Mouse (Mus musculus) cerebellum, adult 9-11 months (tissue): Measurements from ENCODE around the gene Vrk1.

Experiments used
- DNase-seq: peaks from one replicate; pipeline ENCODE4 v3.0.0; 2022

Gene Vrk1

GRCm38 (mm10) chr12:106010065-106010915, at the start of gene Vrk1:
TSS of gene Vrk1 (plus strand) at chr12:106010228.
- DNase-seq = peak; percentile 97

- no peak for DNase-seq
These were observed 49.3 kb upstream of the Vrk1 start for GRCm38 (mm10) chr12:105960592-105961330.

GRCm38 (mm10) chr12:105961667-105962066, 48.4 kb upstream of the Vrk1 start:
- DNase-seq = no peak

GRCm38 (mm10) chr12:105962103-105963011, 47.7 kb upstream of the Vrk1 start:
- peak; percentile 64 for DNase-seq

- DNase-seq = no peak
These were observed 46.9 kb upstream of the Vrk1 start for GRCm38 (mm10) chr12:105963012-105963572.

DNA sequence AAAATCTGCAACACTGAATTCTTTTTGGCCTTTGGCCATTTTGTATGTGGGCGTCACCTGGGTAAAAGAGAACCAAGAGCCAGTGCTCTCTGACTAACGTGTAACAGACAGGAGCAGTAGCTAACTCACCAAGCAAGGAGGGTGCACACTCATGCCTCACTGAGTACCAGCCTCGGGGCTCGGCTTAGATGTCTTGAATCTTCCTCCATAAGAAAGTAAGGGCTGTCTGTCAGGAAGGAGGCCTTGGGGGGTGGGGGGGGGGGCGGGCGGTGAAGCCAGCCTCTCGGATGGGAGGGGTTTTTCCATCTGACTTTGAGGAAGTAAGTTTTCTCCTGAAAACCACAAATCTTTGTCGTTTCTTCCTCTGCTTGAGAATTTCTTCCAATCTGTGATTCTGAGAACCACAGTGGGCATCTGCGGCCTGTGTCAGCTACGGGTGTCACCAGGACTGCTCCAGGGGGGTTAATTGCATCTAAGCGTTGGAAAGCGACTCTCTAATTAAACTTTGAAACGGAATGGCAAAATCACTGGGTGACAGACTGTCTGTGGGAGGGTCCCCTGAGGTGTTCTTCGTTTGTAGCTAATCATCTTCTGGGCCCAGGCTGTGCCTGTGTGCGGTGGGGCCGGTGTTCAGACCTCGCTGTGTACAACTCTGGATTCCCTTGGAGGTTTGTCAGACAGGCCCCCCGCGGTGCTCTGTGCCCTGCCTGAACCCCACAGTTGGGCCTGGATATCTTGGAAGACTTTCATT, 43.0 kb upstream of the Vrk1 start:
- no peak for DNase-seq

DNA sequence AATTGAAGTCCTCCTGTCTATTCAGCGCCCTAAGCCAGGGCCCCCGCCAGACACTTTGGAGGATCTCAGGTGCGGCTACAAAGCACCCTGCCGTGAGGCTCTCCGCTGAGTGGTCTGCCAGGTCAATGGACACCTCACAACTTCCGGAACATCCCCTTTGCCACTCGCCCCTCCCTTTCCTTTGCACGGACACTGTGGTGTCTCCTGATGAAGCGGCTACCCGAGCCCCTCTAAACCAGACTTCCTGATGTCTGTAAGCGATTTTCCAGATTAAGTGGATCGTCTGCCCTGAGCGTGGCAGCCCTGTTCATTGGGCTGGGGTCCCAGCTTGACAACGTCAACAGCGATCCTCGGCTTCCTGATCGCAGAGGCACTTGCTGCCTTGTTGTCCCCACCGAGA, 42.2 kb upstream of the Vrk1 start:
- DNase-seq = no peak

DNA sequence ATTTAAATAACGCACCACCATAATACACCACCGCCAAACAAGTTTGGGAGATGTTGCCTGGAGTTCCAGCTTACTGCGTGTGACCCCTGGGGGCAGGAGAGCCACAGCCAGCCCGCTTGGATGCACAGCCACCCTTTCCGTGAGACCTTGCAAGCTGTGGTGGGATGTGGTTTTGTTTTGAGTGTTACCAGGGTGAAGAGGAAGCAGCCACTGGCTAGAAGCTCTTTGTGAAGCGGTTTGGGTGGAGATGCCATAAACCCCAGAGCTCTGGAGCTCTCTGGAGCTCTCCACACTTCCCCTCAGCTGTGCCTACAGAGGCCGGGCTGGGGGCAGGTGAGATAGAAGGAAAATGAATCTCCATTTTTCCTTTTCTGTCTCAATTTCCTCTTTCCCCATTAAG, 38.8 kb upstream of the Vrk1 start:
- no peak for DNase-seq

DNA sequence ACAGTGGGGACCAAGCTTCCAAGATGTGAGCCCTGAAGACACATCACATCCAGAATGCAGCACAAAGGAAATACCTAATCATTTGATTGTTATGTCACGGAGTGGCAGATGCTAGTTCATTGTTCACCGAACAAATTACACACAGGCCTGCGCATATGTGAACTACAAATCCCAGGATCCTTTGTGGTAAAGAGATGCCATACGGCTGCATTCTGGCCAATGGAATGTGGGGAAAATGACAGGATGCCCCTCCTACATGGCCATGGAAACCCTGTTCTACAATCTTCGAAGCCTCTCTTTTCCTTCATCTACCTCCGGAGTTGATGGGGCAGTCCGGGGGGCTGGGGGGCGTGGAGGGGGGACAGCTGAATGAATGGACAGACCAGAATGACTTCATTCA, 37.4 kb upstream of the Vrk1 start:
- DNase-seq = no peak

DNA sequence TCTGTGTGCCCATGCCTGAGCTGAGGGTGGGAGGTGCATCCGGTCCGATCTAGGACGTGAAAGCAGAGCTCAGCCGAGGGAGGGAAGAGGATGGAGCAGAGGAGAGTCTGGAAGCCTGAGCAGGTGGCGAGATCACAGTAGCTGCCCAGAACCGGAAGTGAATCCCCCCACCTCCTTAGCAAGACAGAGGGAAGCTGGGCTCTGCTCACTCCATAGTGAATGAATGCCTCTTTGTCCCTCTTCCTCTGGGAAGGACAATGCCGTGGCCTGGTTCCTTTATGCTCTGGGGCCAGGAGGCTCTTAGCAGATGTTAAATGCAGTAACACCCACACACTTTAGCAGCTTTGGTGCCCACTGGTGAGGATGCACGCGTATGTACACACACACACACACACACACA, 36.3 kb upstream of the Vrk1 start:
- DNase-seq = no peak

DNA sequence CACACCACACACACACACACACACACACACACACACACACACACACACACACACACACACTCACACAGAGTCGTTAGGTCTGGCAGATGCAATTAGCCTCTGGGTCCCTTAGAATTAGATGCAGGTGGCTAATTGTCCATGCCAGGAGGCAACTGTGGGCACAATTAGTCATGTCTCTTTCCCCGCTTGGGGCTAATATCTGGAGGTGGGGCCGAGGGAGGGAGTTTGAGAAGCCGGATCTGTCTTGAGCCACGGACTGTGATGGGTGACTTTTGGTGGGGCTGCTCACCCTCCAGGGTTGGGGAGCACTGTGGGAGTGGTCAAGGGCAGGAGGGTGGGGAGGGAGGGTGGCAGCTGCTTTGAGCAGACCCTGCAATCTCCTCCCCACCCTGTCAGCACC, 35.9 kb upstream of the Vrk1 start:
- DNase-seq = no peak

- DNase-seq = no peak
These were observed 28.7 kb upstream of the Vrk1 start for GRCm38 (mm10) chr12:105981121-105981973.

DNA sequence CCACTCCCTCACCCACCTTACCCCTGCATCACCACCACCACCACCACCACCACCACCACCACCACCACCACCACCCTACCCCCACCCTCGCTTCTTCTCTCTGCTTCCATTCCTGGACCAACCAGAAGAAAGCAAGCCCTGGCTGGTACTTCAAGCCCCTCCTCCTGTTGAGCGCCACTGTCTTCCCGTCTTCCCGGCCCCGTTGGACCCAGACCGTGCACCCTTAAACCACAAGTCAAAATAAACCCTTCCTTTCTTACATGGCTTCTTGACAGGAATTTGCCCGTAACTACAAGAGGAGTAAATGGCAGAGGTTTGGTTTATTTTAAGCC, 28.1 kb upstream of the Vrk1 start:
- no peak for DNase-seq

DNA sequence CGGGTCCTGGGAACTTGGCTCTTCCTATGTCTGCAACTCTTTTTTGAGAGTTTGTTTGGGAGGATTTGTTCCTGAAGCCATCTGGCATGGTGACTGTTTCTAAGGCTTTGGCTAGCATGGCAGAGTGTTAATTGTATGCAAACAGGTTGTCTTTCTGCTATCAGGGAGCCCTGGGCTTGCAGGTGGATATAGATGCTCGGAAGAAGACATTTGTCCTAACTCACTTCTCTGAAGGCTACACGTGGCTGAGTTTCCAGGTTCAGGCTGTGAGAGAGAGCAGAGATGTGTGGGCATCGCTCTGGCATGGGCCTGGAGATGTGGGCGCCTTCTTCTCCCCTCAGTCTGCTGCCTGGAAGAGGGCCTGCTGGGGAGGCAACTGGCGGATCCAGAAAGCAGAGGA, 27.4 kb upstream of the Vrk1 start:
- DNase-seq = no peak

- DNase-seq = no peak
These were observed 26.5 kb upstream of the Vrk1 start for GRCm38 (mm10) chr12:105983499-105983898.

GRCm38 (mm10) chr12:105988434-105988833, 21.6 kb upstream of the Vrk1 start:
- DNase-seq = no peak

DNA sequence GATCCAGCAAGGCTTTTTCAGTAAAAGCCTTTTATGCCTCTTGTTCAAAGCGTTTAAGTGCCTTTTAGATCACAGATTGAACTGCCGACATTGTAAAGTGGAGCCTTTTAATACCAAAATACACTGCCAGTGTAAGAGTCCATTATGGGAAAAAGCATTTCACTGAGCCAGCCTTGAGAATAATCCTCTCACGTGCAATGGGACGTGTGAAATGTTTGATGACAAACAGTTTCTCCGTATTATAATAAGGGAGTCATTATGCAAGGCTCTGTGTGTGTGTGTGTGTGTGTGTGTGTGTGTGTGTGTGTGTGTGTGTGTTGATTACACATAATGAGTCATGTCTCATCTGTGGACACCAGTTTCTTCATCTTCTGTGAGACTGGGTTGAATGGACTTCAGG, 17.3 kb upstream of the Vrk1 start:
- DNase-seq = no peak

- no peak for DNase-seq
These were observed 16.7 kb upstream of the Vrk1 start for GRCm38 (mm10) chr12:105993356-105993755.

- no peak for DNase-seq
These were observed 14.1 kb upstream of the Vrk1 start for GRCm38 (mm10) chr12:105995940-105996339.

DNA sequence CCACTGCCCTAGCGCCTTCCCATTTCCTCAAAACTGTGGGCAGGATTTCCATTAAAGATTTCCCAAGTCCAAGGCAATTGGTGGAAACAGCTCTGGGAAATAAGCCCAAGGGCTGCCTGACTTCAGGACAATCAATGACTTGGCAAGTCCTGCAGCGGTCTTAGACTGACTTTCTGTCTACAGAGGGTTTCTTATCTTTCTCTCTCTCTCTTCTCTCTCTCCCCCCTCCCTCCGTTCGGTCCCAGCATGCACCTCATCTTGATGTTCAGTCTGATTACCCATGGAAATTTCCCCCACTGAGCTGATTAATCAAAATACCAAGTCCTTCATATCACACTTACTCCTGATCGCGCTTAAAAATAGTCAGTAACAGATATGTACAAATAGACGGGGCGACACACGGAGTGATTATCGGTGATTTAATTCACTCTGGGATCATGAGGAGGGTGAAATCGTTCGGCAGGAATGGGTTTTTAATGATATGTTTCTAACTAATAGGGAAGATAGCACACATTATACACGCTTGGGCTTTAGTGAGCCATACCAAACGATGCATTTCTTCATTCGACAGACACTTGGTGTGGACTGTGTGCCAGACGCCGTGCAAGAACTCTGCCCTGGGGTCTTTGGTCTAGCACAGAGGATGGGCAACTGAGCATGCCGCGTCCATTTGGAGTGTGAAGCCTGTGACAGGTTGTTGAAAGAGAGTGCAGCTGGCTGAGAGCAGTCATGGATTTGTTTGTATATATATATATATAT, 12.8 kb upstream of the Vrk1 start:
- DNase-seq = no peak

DNA sequence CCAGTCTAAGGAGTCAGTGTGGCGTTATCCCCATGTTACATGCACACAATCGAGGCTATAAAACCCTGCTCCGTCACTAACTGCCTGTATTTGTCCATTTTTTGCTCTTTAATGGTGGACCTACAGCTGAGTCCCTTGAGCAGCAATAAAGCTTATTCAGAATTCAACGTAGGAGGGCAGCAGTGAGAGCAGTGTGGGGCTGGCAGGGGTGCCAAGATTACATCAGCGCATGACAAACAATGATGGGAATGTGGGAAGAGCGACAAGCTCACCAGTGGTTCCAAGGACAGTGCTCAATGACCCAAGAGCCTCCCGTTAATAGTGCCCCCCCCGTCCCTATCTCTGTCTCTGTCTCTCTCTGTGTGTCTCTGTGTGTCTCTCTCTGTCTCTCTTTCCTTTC, 8.3 kb upstream of the Vrk1 start:
- no peak for DNase-seq
